Mouse (Mus musculus) kidney, postnatal 4 days (tissue): ENCODE measurements at regions not wholly inside any gene's neighbourhood (a gene's known extent, or its start where the extent isn't known, plus 50 kb on each side); places are given as distances from the start of the nearest gene placed in this dataset.
A peak's percentile ranks its signal among the peaks of the same experiment; 100 is the strongest.

ENCODE experiments used
- DNase-seq, 2 experiments: peaks; one replicate each; pipeline ENCODE4 v3.0.0; 2021; ENCODE audit warnings: mixed read lengths in 2 of 2

DNA sequence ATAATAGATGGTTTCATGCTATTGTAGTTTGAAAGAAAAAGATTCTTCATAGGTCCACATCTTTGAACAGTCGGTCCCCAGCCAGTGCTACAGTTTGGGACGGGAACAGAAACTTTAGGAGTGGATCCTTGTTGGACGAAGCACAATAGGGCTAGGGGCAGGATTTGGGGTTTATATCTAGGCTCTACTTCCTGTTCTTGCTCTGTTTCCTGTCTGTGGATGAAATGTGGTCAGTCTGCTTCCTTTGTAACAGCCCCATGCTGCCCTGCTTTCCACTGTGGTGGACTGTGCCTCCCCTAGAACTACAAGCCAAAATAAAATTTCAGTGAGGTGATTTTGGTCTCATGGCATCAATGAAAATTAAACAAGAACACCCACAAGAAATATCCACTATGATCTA lies 510.2 kb downstream of the Lmo4 start:
- DNase-seq: no peak

DNA sequence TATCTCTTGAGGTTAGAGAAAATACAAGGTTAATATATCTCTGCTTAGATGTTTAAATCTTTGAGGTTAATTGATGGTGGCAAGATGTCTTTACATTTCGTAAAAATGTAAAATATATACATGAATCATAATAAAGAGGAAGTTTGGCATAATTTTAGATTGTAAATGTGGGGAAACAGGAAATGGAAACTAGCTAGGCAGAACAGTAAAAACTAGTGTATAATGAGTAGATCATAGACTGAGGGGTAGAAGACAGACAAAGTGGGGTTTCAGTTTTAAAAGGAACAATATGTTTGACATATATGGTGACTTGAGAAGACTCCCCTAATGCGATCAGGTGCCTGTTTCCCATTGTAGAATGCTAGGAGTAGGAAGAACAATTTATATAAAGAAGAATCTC lies 519.3 kb downstream of the Lmo4 start:
- DNase-seq: no peak

DNA sequence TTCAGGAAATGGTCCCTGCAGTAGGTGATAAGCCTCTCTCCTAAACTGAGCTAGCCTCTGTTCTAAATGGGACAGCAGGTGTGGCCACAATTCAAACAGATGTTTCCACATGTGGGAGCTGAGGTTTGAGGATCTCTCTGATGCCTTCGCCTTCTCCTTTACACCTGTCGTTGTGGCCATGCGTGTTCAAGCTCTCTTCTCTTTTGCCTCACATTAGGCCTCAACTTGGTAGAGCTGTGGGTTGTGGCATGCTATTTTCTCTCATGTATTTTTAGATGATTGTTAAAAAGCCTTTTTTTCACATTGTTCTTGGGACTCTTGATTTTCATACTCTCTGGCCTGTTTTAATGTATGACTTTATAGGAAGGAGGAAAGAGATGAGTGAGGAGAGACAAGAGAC lies 526.8 kb downstream of the Lmo4 start:
- no peak for DNase-seq

DNA sequence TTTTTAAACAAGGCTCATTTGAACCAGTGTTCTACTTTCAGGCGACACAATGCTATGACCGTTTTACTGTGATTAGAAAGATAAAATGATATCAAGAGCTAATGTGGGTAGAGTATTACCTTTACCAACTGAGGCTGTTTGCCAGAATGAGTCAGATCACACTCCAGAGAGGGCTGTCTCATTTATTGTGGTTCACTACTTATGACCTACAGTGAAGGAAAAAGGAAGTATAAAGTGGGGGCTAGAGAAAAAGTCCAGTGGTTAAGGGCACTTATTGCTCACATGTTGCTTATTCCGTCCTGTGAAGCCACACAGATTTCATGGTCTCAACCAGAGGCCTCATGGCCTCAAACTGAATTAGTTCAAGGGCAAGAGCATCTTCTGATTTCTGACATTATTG lies 530.2 kb downstream of the Lmo4 start:
- no peak for DNase-seq

DNA sequence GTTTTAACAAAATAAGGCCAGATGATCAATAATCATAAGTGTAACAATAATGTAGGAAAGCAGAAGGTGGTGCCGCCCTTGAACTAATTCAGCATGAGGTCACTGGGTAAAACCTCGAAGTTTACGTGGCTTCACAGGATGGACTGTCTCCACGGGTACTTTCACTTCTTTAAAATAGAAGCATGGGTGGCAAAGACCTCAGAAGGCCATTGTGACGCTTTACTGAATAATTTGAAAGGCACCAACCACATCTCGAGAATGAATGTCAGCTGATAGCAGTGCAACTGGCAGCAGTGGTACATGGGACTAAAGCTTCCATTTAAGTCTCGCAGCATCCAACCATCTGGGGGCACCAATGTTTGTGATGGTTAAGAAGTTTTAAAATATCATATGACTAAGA lies 530.6 kb downstream of the Lmo4 start:
- no peak for DNase-seq

DNA sequence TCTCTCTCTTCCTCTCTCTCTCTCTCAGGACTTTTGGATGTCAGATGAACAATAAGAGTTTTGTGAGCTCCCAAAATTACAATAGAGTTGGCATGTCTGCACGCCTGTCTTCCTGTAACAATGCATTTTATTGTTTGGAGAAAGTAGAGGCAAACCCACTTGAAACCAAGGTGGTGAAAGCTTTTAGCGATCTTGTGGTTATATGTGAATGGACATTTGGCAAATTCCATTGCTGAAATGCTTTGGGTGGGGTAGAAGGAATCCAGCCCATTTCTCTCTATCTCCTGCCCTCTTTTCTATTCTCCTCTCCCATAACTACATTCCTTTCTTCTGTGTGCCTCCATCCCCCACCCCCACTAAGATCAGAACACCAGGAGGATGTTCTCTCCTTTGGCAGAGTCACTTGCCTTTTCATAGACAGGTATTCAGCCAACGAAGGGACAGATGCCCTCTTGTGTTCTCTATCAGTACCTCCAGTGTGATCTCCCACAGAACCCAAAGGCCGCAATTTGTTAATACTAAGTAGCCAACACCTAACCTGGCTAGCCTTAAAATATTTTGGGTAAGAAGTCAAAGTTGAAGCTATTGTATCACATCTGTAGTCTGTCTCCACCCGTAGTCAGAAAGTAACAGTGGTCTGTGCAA lies 542.9 kb downstream of the Lmo4 start:
- DNase-seq: no peak

DNA sequence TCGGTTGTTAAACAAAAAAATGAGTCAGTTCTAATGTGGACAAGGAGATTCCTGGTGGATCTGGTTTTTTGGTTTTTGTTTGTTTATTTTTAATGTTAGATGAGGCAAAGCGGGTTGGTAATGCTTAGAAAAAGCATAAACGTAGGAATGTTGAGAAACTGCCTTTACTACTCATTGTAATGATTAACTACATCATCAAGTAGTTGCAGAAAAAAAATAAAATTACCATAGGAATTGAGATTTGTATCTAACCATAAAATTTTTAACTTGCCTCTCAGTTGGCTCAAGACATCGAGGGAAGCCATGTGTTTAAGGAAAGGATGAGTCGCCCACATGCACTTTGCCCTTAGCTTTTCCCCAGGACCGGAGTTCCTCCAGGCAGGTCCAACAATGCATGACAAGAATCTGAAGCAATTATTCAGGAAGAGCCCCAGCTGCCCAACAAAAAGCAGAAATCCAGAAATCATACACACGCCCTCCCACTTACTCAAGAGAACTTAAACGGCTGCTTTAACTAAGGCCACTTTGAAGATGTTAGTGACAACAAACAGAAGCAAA lies 545.5 kb downstream of the Lmo4 start:
- DNase-seq: peak; percentile 11 to 37

DNA sequence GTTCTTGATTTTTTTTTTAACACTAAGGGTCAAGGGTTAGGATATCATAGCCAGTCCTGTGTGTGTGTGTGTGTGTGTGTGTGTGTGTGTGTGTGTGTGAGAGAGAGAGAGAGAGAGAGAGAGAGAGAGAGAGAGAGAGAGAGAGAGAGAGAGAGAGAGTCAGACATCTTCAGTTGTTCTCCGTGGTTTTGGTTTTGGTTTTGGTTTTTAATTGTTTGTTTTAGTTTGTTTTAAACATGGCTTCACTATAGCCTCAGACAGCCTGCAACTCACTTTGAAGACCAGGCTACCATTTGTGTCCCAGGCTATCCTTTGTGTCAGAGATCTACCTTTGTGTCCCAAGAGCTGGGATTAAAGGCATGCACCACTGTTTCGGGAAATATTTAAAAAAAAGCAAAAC lies 557.8 kb downstream of the Lmo4 start:
- no peak for DNase-seq

DNA sequence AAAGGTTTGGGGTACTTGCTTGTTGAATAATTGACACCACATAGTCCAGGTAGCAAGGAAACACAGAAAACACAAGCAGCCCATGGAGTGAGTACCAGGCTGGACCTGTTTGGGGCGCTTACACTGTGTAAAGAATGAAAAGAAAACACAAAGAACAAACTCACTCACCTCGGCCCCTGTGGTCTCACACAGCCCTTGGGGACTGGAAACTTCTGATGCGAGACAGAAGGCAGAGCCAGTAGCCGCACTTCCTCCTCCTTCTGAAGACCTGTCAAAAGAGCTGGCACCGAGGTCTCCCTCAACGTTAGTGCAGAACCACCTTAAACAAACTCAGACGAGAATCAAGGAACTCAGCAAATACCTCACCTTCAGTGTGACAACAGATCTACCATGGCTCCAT lies 558.2 kb downstream of the Lmo4 start:
- peak; percentile 13 to 34 for DNase-seq

DNA sequence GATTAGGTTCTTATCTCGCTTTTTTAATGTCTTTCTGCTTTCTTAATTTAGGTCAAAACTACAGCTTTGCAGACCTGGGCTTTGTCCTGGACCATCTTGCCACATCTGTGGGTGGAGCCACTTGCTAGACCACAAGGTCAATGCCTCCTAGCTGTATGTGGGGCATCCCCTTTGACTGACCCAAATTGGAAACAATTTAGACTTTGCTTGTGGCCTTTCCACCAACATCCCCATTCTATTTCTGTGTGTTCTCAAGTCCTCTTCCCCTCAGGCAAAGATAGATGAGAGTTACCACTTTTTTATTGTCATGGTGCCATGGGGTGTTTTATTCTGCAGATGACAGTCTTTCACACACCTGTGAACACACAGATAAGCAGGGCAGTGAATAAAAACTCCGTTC lies 572.0 kb downstream of the Lmo4 start:
- DNase-seq: no peak

DNA sequence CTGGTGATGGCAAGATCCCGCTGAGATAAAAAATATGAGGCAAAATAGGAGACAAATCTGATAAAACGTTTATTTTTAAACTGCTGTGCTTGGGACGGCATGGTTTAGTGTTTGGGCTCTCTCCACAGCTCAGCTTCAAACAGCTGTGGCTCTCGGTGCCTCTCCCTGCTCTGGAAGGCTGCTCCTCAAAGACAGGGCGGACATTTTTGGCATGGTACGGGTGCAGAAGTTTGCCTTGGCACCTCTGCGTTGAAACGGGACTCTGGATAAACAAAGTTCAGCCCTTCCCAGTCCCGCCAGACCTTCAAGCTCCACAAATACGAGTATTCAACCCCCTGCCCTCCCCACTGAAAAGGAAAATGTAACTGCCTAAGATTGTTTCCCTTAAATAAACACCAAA lies 573.8 kb downstream of the Lmo4 start:
- DNase-seq: peak; percentile 17 to 26

DNA sequence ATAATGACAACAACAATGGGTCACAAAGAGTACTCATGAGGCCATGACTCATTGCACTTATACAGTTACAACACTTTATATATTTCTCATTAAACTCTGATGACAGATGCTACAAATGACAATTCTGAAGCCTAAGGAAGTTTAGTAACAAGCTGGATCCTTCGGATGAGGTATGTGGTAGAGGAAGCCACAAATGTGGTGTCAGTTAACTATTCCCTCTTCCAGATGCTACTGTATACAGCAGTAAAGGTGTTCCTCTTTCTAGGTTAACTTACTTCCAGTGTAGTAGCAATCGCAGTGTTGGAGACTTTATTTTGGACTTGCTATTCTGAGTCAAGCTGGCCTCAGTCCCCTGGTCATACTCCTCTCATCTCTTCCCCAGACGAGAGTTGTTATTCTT lies 580.1 kb downstream of the Lmo4 start:
- DNase-seq: no peak

DNA sequence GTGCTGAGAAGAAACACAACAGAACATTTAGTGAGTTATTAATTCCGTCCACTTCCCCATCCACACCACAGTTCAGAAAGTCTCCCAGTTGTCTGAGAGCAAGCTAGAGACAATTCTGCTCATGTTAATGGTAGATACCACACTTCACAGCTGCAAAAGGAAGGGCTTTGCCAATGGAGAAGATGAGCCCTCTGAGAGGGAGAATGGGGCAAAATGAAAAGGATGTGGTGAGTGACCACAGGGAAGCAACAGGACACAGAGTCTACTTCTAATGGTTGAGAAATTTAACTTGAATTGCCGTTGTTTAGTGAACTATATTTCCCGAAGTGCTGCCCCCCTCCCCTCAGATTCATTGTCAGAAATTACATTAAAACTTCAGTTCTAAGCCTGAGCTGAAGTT lies 582.7 kb downstream of the Lmo4 start:
- no peak for DNase-seq

DNA sequence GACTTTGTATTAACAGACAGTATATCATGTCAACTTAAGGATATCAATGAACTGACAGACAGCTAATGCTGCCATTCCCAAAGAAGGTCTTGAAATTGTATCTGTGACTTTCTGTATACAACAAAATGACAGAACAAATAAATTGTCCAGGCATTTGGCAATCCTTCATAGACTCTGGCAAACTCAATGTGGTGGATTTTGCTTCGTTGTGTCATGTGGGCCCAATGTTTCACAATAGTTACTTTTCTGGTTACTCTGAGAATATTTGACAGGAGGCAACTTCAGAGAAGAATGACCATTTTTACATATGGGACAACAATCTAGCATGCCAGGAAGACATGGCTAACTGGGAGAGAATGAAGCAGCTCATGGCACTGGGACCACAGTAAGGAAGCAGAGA lies 585.9 kb downstream of the Lmo4 start:
- no peak for DNase-seq

DNA sequence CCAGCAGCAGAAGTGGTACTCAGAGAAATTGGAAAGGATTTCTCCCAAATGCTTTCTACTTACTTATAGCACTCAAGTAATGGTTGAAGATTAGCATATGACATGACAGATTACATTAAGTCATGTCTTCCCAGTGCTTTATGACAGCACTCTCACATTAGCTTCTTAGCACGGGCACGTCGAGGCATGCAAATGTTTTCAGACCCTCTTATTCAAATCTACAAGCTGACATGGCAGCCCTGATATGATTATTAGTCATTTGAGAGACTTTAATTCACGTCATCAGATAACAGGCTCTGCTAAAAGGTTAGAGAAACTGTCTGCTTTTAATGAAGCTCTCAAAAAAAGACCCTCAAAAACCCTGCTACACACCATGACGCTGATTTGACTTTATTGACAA lies 590.1 kb downstream of the Lmo4 start:
- no peak for DNase-seq

DNA sequence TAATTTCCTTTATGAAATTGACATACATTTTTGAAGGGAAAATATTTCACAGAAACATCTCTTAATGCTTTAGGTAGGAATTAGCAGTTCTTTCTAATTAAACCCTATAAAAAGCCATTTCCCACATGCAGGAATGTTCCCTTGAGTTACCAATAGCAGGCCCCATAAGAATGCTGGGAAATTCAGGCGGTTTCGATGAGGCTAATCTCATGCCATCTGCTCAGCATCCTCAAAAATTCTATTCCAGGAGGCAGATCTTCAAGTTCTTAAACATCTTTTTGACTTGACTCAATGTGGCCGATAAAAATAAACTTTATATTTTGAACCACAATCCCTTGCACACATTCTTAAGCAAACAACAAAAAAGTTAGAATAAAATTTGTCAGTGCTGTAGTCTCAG lies 591.0 kb downstream of the Lmo4 start:
- no peak for DNase-seq

DNA sequence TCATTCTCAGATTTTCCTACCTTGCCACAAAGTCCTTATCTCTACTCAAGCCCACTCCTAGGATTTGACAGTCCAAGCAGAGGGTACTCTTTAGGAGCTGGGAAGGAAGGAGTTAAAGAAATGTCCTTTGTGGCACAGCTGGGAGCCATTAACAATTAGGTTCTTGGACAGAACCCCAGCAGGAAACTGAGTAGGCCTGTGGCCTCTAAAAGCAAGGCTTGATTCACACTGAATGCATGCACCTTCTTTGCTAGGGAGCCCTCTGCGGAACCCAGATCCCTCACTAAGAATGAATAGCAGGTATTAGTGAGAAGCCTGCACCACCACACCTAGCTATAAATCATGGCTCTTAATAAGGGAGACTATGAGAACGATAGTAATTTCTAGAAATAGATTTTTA lies 595.3 kb downstream of the Lmo4 start:
- peak; percentile 31 to 33 for DNase-seq

DNA sequence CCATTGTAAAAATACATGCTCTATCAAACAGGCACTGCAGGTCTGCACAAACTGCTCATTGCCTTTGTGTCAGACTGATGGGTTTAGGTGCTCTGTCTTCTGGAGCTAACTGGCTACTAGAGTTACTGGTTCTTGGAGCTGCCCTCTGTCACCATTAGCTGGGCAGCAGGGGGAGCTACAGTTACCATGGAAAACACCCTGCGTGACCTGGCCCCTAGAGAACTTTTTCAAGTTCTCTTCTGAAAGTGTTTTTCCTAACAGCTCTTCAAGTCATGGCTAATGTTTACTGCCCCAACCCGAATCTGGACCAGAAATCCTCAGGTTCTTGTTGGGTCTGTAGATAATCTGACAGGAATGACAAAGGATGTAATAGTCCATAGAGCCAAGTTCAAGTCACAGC lies 605.9 kb downstream of the Lmo4 start:
- DNase-seq: peak; percentile 66 to 74

DNA sequence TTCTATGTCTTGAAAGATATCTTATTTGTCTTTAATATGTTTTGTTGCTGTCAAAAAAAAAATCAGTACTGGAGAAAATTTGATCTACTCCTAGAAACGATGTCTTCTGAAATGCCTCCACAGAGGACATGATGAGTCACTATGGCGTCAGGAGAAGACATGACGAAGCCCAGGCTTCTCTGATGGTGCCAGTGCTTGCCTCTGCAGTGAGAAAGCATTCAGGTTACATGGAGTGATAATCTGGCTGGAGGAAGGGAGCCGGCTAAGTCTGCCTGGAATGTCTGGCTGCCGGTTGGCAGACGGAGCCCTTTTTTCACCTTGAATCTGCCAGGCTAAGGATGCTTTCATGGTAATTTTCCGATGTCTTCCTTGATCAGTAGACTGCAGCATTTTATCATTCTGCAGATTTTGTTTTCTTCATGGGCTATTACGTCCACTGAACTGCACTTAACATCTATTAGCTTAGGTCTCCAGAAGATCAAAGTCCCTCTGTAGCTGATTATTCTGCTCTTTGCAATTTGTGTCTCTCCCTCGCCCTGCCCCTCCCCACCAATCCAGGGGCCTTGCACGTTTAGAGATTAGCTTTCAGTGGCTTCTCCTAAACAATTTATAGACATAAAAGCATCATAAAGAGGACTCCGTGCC lies 607.9 kb downstream of the Lmo4 start:
- peak; percentile 20 to 30 for DNase-seq

DNA sequence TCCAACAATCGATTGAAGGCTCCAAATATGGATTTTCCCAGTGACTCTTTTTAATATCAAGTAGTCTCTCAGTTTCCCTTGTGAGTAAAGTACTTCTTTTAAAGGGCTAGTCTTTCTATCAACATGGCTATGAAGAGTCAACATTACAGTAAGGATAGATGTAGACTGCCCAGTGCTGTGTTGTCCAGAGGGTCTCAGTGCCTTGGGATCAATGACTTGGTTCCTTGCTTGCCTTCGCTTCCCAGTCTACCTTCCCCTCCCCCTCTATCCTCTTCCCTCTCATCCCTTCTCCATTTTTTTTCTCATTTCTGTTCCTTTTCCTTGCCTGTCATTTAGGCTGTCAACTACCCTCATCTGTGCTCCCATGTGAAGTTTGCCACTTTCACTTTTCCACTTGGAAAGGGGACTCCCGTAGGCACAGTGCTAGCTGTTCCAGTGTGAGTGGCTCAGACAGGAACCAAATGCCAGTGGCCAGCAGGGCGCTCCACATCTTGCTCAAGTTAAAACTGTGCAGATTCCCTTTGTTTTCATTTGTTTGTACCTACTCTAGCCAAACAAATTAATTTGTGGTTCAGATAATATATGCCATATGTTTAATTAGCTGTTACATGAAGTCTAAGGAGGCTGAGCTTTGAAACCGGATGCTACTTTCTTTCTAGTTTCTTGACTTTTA lies 608.9 kb downstream of the Lmo4 start:
- DNase-seq: no peak

DNA sequence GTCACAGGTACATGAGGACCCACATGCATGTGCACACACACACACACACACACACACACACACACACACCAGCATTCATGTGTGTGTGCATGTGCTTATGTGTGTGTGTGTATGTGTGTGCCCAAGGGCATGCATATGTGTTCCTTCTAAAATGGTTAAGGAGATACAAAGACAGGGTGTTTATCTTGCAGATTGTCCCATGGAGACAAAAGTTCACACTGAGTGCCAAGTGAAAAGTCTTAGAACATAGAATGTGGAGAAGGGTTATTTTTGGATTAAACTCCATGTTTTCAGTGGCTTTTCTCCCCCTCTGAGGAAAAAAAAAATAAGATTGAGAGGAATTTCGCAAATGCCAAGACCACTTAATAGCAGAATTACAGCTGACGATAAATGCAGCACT lies 609.9 kb downstream of the Lmo4 start:
- DNase-seq: no peak

DNA sequence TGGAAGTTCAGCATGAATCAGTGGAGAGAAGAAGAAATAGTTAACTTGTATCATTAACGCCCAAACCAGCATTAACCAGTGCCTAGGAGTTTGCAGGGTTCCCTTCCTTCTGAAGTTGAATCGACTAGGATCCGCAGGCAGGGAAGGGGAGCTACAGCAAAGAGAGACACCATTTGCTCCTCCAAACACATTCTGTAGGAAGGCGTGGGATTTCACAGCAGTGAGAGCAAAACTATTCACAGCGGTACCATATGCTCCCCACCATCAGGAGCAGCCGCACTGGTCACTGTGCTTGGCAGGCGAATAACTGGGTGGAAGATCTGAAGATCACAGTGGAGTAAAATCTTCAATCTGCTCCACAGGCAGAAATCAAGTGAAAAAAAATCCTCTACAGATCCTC lies 610.3 kb downstream of the Lmo4 start:
- DNase-seq: no peak

DNA sequence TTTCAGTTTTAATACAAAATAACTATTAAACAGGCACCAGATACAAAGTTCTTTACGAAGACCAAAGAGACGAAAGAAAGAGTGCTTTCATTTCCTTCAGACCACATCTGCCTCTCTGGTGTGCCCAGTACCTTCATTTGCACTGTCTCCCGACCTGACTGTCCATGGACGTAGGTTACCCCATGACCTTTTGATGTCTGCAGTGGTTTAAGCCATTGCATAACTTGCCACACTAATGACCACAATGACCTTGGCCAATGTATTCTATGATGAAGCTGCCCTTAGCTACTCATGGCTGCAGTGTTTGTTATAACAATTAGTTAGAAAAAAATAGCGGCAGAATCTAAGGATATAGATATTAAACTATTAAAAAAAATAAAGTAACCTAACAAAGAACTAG lies 618.4 kb downstream of the Lmo4 start:
- DNase-seq: no peak
